Mouse (Mus musculus) hematopoietic multipotent progenitor cell, adult 10-12 weeks (in vitro differentiated cells): ENCODE measurements around the gene Angptl3. TPM values are rescaled to one million over a fixed set of nuclear protein-coding genes. Genes with fewer than 3 reads are reported as not detected.

Experiments
- polyA plus RNA-seq: library from polyadenylated mRNA; stranded (reverse); fragments of >175 nt; gene quantifications from 2 replicates; pipeline ENCODE4 v1.2.3, GENCODE M21; 2012; ENCODE audit warnings: low replicate concordance

The Angptl3 gene
- polyA plus RNA-seq = not detected in 2 replicates

GRCm38 (mm10) chr4:99030686-99031085, at the start of gene Angptl3:
Angptl3 (plus strand) TSS chr4:99030954.

Other genes with a start within 250 kb of the Angptl3 start
- gene Kank4, start 213.4 kb upstream of the Angptl3 start, polyA plus RNA-seq = not detected in 2 replicates
- not detected in 2 replicates for gene I0C0044D17Rik, start 207.1 kb upstream of the Angptl3 start, polyA plus RNA-seq
- gene Usp1, start 107.1 kb upstream of the Angptl3 start, polyA plus RNA-seq = 145 and 321 TPM in 2 replicates
- 0.73 and 1.1 TPM in 2 replicates for gene Dock7, start 90.0 kb downstream of the Angptl3 start, polyA plus RNA-seq
- gene Atg4c, start 163.0 kb downstream of the Angptl3 start, polyA plus RNA-seq = 1.4 and 2.0 TPM in 2 replicates